Mouse (Mus musculus) heart, adult 2 months (tissue): ENCODE results near the gene Suds3. TPM values are rescaled to one million over a fixed set of nuclear protein-coding genes. Genes with fewer than 3 reads are reported as not detected.

Experiments used
- DNase-seq, 2 experiments: peaks; one replicate each; pipeline ENCODE4 v3.0.0; 2021
- H3K27ac ChIP-seq: fragments of 200-600 bp; 2 replicates; pipeline ENCODE4 v1.8.1; 2022
- H3K27me3 ChIP-seq: fragments of 200-500 bp; 2 replicates; pipeline ENCODE4 v1.6.1; 2012; ENCODE audit warnings: mild to moderate bottlenecking, low read length, inconsistent platforms, mixed read lengths; ENCODE audit not compliant: control insufficient read depth, insufficient read depth
- H3K36me3 ChIP-seq: fragments of 200-500 bp; 2 replicates; pipeline ENCODE4 v1.6.1; 2012; ENCODE audit warnings: low read length, inconsistent platforms; ENCODE audit not compliant: control insufficient read depth, insufficient read depth
- H3K4me1 ChIP-seq: fragments of 200-500 bp; 2 replicates; pipeline ENCODE4 v1.6.1; 2011; ENCODE audit warnings: low read length; ENCODE audit not compliant: control insufficient read depth, insufficient read depth
- H3K4me3 ChIP-seq: fragments of 200-600 bp; 2 replicates; pipeline ENCODE4 v1.8.1; 2022
- H3K79me2 ChIP-seq: fragments of 200-500 bp; replicated peaks from 2 replicates; pipeline ENCODE4 v1.6.1; 2012; ENCODE audit warnings: mild to moderate bottlenecking, inconsistent platforms, low read length, moderate library complexity, mixed read lengths; ENCODE audit not compliant: control insufficient read depth, insufficient read depth
- H3K9ac ChIP-seq: fragments of 200-500 bp; 2 replicates; pipeline ENCODE4 v1.6.1; 2012; ENCODE audit warnings: low read depth, mild to moderate bottlenecking, control low read depth, inconsistent platforms, low read length, mixed read lengths
- CTCF ChIP-seq: fragments of 200-600 bp; IDR thresholded peaks from 2 replicates; pipeline ENCODE4 v1.8.1; 2022; ENCODE audit warnings: antibody characterized with exemption, mild to moderate bottlenecking, moderate library complexity
- EP300 ChIP-seq: fragments of 200-500 bp; IDR thresholded peaks from 2 replicates; pipeline ENCODE4 v1.6.1; 2011; ENCODE audit warnings: low read depth, low read length, control low read depth; ENCODE audit not compliant: insufficient read depth
- POLR2A ChIP-seq: fragments of 200-500 bp; IDR thresholded peaks from 2 replicates; pipeline ENCODE4 v1.6.1; 2011; ENCODE audit warnings: mild to moderate bottlenecking, low read depth, low read length, control low read depth; ENCODE audit not compliant: insufficient read depth
- WGBS: fragments of 180-500 bp; shearing (Covaris S2); methylation state at CpG from one replicate; pipeline ENCODE4 v1.1.7; 2018; 5-methylcytosine and 5-hydroxymethylcytosine counted together
- intact Hi-C: fragments of 180-260 bp; cut with DNase I; formaldehyde crosslinking; loops from one replicate; pipeline ENCODE4 v1.15.1; 2025
- polyA plus RNA-seq: library from polyadenylated mRNA; depleted of rRNA; stranded (reverse); fragments of >200 nt; gene quantifications from 2 replicates; pipeline ENCODE4 v1.2.3, GENCODE M21; 2012
- total RNA-seq, 2 experiments: library from RNA; stranded (reverse); gene quantifications; 2 replicates each; pipeline ENCODE4 v1.2.3; 2021

Gene Suds3
- total and polyA plus RNA-seq, 3 experiments: 44.7 to 112 (median 76.8) TPM

DNA sequence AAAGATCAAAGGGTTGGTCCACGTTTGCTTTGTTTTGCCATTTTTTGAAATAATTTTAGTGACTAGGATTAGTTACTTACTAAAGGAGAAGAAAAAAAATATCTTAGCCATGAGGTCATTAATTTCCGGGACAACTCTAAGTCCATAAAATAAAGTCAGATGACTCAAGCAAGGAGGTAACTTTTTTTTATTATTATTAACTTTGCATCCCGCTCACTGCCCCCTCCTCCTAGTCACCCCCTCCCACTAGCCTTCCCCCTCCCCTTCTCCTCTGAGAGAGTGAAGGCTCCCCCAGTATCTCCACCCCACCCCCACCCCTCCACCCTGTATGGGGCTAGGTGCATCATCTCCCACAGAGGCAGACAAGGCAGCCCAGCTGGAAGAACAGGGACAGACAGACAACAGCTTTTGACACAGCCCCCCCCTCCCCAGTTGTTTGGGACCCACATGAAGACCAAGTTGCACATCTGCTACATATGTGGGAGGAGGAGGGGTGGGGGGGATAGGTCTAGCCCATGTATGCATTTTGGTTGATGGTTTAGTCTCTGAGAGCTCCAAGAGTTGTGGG lies 19.1 kb upstream of the Suds3 start:
- Histone ChIP-seq H3K9ac (no peak overlapping the region), H3K27ac (peak overlapping the region; percentile 17; the same call in 1 of the 2 replicates), H3K4me1 (peaks cover 15% of the 10 kb centered on the region), H3K79me2 (no peaks in the 10 kb centered on the region; the same call in 1 of the 2 replicates), H3K36me3 (no peaks in the 10 kb centered on the region), H3K4me3 (no peak overlapping the region), H3K27me3 (no peaks in the 10 kb centered on the region)
- intact Hi-C loops: no loop called here
- TF ChIP-seq POLR2A (no peak), CTCF (no peak), EP300 (no peak)
- 42% methylated on average over 3 of the region's 3 CpGs for WGBS
- DNase-seq: no peak

DNA sequence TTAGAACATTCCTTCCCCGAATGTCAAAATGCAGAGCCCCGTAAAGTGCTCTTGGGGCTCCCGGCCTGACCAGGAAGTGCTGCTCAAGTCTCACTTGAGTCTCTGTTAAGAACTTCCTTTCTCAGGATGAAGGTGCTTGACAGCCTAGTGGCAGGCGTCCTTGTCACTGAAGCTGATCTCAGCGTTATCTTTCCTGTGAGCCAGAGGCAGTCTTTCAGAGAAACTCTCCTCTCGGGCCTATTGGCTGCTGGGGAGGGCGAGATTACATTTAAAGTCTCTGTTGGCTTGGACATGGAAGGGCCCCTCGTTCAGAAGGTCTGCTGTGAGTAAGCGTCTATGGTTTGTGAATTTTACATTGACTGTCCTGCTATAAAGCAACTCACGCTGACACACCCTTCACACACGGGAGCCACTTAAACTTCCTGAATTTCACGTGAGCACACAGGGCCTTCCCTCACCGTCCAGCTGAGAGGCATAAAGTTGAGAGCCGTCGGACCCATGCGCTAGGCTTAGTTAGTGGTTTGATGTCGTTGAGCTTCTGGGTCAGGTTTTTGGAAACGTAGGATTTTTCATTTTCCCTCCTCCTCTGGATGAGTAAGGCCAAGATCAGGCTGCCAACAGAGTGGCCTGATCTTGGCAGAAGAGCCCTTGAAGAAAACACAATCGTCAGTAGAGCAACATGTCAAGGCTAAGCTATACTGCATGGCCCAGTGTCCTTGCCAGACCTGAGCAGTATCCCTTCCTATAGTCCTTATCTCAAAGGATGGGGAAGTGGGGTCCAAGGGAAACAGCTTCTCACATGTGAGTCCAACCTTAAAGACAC lies 18.4 kb upstream of the Suds3 start:
- H3K4me3 ChIP-seq: no peak overlapping the region
- H3K9ac ChIP-seq: no peak overlapping the region
- H3K79me2 ChIP-seq: no peaks in the 10 kb centered on the region; the same call in 1 of the 2 replicates
- no peak for TF ChIP-seq POLR2A
- TF ChIP-seq EP300: no peak
- no peak for TF ChIP-seq CTCF
- WGBS: 41% methylated on average over 19 of the region's 19 CpGs
- H3K36me3 ChIP-seq: no peaks in the 10 kb centered on the region
- H3K4me1 ChIP-seq: peaks cover 15% of the 10 kb centered on the region
- H3K27ac ChIP-seq: peak overlapping the region; percentile 36; the same call in 1 of the 2 replicates
- intact Hi-C loops: no loop called here
- no peaks in the 10 kb centered on the region for H3K27me3 ChIP-seq
- peak in 1 of 2 experiments; percentile 24 for DNase-seq

DNA sequence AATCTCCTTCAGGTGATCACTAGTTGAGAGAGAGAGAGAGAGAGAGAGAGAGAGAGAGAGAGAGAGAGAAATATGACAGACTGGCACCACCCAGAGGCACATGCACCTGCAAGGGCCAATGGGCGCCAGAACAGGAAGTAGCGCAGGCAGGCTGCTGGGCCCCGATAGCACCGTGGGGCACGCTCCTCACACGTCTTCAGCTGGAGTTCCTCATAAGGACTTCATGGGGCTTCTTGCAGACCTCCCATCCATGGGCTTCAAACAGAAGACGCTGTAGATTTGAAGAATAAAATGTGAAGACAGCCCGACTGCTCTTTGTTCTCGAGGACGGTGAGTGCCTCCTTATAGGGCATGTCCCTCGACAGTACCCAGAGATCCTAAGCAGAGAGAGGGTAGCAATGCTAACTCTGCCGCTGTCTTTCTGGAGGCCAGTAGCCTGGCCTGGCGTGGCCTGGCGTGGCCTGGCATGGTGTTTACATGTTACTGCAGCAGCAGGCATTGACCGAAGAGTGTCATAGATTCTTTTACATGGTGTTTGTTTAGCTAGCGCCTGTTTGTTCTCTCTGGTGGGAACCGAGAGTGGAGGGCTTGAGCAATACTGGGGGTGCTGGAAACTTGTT lies 17.6 kb upstream of the Suds3 start:
- Histone ChIP-seq H3K4me1 (peaks cover 13% of the 10 kb centered on the region), H3K27ac (peak overlapping the region; percentile 36; the same call in 1 of the 2 replicates), H3K27me3 (no peaks in the 10 kb centered on the region), H3K36me3 (no peaks in the 10 kb centered on the region), H3K4me3 (no peak overlapping the region), H3K9ac (no peak overlapping the region), H3K79me2 (no peaks in the 10 kb centered on the region; the same call in 1 of the 2 replicates)
- intact Hi-C loops: no loop called here
- 76% methylated on average over 17 of the region's 17 CpGs for WGBS
- peak in 1 of 2 experiments; percentile 69 for DNase-seq
- no peak for TF ChIP-seq EP300
- TF ChIP-seq CTCF: no peak
- TF ChIP-seq POLR2A: no peak

DNA sequence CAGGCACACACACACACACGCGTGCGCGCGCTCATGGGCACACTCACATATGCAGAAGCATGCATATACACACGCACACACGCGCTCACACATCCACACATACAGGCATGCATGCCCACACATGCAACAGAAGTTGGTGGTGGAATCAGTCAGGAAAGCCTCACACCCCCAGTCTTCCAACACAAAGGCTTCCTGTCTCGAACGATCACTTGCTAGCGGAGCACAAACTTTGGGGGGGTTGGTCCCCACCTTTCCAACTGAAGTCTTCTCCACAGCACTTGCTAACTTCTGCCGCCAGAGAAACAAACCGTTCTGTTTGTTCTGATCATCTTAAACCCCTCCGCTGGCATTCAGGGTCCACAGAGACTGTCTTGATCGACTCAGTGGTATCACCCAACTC lies 14.8 kb upstream of the Suds3 start:
- no peak overlapping the region for H3K27ac ChIP-seq
- H3K4me3 ChIP-seq: no peak overlapping the region
- DNase-seq: no peak
- no peak overlapping the region for H3K9ac ChIP-seq
- TF ChIP-seq POLR2A: no peak
- TF ChIP-seq EP300: no peak
- TF ChIP-seq CTCF: no peak
- no peaks in the 10 kb centered on the region for H3K27me3 ChIP-seq
- H3K36me3 ChIP-seq: no peaks in the 10 kb centered on the region
- H3K4me1 ChIP-seq: peaks cover 6% of the 10 kb centered on the region
- intact Hi-C loops: no loop called here
- WGBS: 82% methylated on average over 15 of the region's 15 CpGs
- no peaks in the 10 kb centered on the region; the same call in 1 of the 2 replicates for H3K79me2 ChIP-seq

DNA sequence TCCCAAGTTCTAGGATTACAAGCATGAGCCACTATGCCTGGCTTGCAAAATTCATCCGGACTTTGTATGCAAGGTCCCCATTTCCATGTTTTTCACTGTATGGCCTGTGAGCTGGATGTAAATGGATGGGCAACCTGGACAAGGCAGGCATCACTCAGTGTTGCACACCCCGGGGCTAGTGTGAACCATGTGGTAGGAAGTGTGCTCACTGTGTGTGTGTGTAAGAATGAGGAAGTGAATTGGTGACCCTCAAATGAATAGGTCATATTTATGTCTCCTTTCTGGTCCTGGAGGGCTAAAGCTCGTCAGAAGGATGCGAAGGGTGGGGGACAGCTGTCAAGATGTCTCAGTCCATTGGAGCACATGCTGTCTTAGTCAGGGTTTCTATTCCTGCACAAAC lies 11.1 kb upstream of the Suds3 start:
- 77% methylated on average over 4 of the region's 4 CpGs for WGBS
- Histone ChIP-seq H3K4me1 (no peaks in the 10 kb centered on the region; the same call in 1 of the 2 replicates), H3K79me2 (no peaks in the 10 kb centered on the region; the same call in none of the 2 replicates), H3K4me3 (no peak overlapping the region), H3K27ac (no peak overlapping the region), H3K9ac (no peak overlapping the region), H3K27me3 (no peaks in the 10 kb centered on the region), H3K36me3 (no peaks in the 10 kb centered on the region)
- DNase-seq: no peak
- intact Hi-C loops: no loop called here
- TF ChIP-seq EP300: no peak
- TF ChIP-seq POLR2A: no peak
- no peak for TF ChIP-seq CTCF
